Mouse (Mus musculus) forebrain, embryonic 13.5 days (tissue): ENCODE measurements around the gene Fam219a. TPM values are rescaled to one million over a fixed set of nuclear protein-coding genes. Genes with fewer than 3 reads are reported as not detected.

Source experiments
- ATAC-seq: fragments of 200-750 bp; cut with Nextera tagmentation; 2 replicates; pipeline ENCODE4 v1.8.0; 2017
- H3K27ac ChIP-seq: fragments of 300-500 bp; sonication (generic); 2 replicates; pipeline ENCODE4 v1.5.1; 2015; ENCODE audit warnings: inconsistent platforms, mild to moderate bottlenecking, moderate library complexity
- H3K27me3 ChIP-seq: fragments of 300-500 bp; sonication (generic); 2 replicates; pipeline ENCODE4 v1.6.1; 2015; ENCODE audit warnings: mild to moderate bottlenecking, inconsistent platforms
- H3K36me3 ChIP-seq: fragments of 300-500 bp; sonication (generic); 2 replicates; pipeline ENCODE4 v1.6.1; 2015; ENCODE audit warnings: mild to moderate bottlenecking, inconsistent platforms; ENCODE audit not compliant: poor library complexity, severe bottlenecking
- H3K4me1 ChIP-seq: fragments of 300-500 bp; sonication (generic); 2 replicates; pipeline ENCODE4 v1.6.1; 2015; ENCODE audit warnings: inconsistent platforms
- H3K4me2 ChIP-seq: fragments of 300-500 bp; sonication (generic); 2 replicates; pipeline ENCODE4 v1.6.1; 2015; ENCODE audit warnings: inconsistent platforms, mild to moderate bottlenecking, moderate library complexity
- H3K4me3 ChIP-seq: fragments of 300-500 bp; sonication (generic); 2 replicates; pipeline ENCODE4 v1.5.1; 2015; ENCODE audit warnings: mild to moderate bottlenecking, inconsistent platforms
- H3K9ac ChIP-seq: fragments of 300-500 bp; sonication (generic); 2 replicates; pipeline ENCODE4 v1.6.1; 2015; ENCODE audit warnings: mild to moderate bottlenecking, inconsistent platforms
- H3K9me3 ChIP-seq: fragments of 300-500 bp; sonication (generic); replicated peaks from 2 replicates; pipeline ENCODE4 v1.6.1; 2016; ENCODE audit warnings: inconsistent platforms
- WGBS: fragments of 180-500 bp; shearing (Covaris S2); methylation state at CpG from one replicate; pipeline ENCODE4 v1.1.7; 2015; 5-methylcytosine and 5-hydroxymethylcytosine counted together
- polyA plus RNA-seq: library from polyadenylated mRNA; unstranded; fragments of >200 nt; fragmentation: Nextera tagmentation; extraction: Ambion mirVana; gene quantifications from 2 replicates; pipeline ENCODE4 v1.2.1, GENCODE M21; 2015

The Fam219a gene
- polyA plus RNA-seq, 1 experiment from 2014 or later: 10.8 TPM

- no peak overlapping the region for H3K4me2 ChIP-seq
- ATAC-seq: no peak
- H3K9me3 ChIP-seq: no peaks in the 10 kb centered on the region
- 95% methylated on average over 5 of the region's 5 CpGs for WGBS
- peaks cover 28% of the 10 kb centered on the region for H3K36me3 ChIP-seq
- H3K27me3 ChIP-seq: no peaks in the 10 kb centered on the region
- H3K9ac ChIP-seq: no peak overlapping the region
- H3K4me3 ChIP-seq: no peak overlapping the region
- no peak overlapping the region for H3K27ac ChIP-seq
- peaks cover 18% of the 10 kb centered on the region for H3K4me1 ChIP-seq
These were observed 50.1 kb downstream of the Fam219a start for GRCm38 (mm10) chr4:41519195-41519594.

GRCm38 (mm10) chr4:41518349-41518748, 51.0 kb downstream of the Fam219a start:
- Histone ChIP-seq H3K27ac (no peak overlapping the region), H3K9ac (no peak overlapping the region), H3K36me3 (peaks cover 28% of the 10 kb centered on the region), H3K9me3 (no peaks in the 10 kb centered on the region), H3K27me3 (no peaks in the 10 kb centered on the region), H3K4me1 (peaks cover 22% of the 10 kb centered on the region), H3K4me3 (no peak overlapping the region), H3K4me2 (no peak overlapping the region)
- no peak for ATAC-seq
- 80% methylated on average over 7 of the region's 7 CpGs for WGBS

GRCm38 (mm10) chr4:41517233-41517632, 52.1 kb downstream of the Fam219a start, which contains the start of gene 1110017D15Rik:
TSS of gene 1110017D15Rik (minus strand) at chr4:41517333.
- Histone ChIP-seq H3K27me3 (no peaks in the 10 kb centered on the region), H3K4me3 (no peak within 1 kb of the TSS), H3K4me1 (peaks cover 20% of the 10 kb centered on the region), H3K36me3 (peaks cover 28% of the 10 kb centered on the region), H3K9me3 (no peaks in the 10 kb centered on the region), H3K27ac (no peak within 1 kb of the TSS), H3K9ac (no peak within 1 kb of the TSS), H3K4me2 (no peak within 1 kb of the TSS)
- WGBS: 84% methylated on average over 2 of the region's 2 CpGs
- ATAC-seq: no peak

- H3K27ac ChIP-seq: no peak overlapping the region
- no peak overlapping the region for H3K4me3 ChIP-seq
- peaks cover 7% of the 10 kb centered on the region for H3K4me1 ChIP-seq
- H3K4me2 ChIP-seq: no peak overlapping the region
- peaks cover 7% of the 10 kb centered on the region; the same call in 1 of the 2 replicates for H3K36me3 ChIP-seq
- no peaks in the 10 kb centered on the region for H3K9me3 ChIP-seq
- no peak for ATAC-seq
- H3K9ac ChIP-seq: no peak overlapping the region
- no peaks in the 10 kb centered on the region; the same call in 1 of the 2 replicates for H3K27me3 ChIP-seq
- WGBS: 26% methylated on average over 8 of the region's 8 CpGs
These were observed 55.6 kb downstream of the Fam219a start for GRCm38 (mm10) chr4:41513714-41514113.

GRCm38 (mm10) chr4:41513309-41513708, 56.0 kb downstream of the Fam219a start:
- Histone ChIP-seq H3K36me3 (peaks cover 3% of the 10 kb centered on the region; the same call in 1 of the 2 replicates), H3K27ac (no peak overlapping the region), H3K9ac (0 out of 2 replicates have a peak overlapping the region, but pooled peaks have one; percentile 12), H3K4me2 (no peak overlapping the region), H3K4me1 (peaks cover 7% of the 10 kb centered on the region), H3K9me3 (no peaks in the 10 kb centered on the region), H3K27me3 (no peaks in the 10 kb centered on the region; the same call in 1 of the 2 replicates), H3K4me3 (no peak overlapping the region)
- WGBS: 16% methylated on average over 4 of the region's 4 CpGs
- ATAC-seq: 0 out of 2 replicates have a peak, but pooled peaks have one; percentile 19

- no peak for ATAC-seq
- H3K4me2 ChIP-seq: peak overlapping the region; percentile 84; the same call in 1 of the 2 replicates
- peak overlapping the region; percentile 52; the same call in 1 of the 2 replicates for H3K4me3 ChIP-seq
- H3K9ac ChIP-seq: no peak overlapping the region
- H3K36me3 ChIP-seq: no peaks in the 10 kb centered on the region
- 42% methylated on average over 7 of the region's 7 CpGs for WGBS
- no peaks in the 10 kb centered on the region; the same call in 1 of the 2 replicates for H3K27me3 ChIP-seq
- H3K4me1 ChIP-seq: peaks cover 16% of the 10 kb centered on the region
- no peak overlapping the region for H3K27ac ChIP-seq
- no peaks in the 10 kb centered on the region for H3K9me3 ChIP-seq
These were observed 61.3 kb downstream of the Fam219a start for GRCm38 (mm10) chr4:41507998-41508397.

- Histone ChIP-seq H3K4me1 (peaks cover 21% of the 10 kb centered on the region), H3K9me3 (no peaks in the 10 kb centered on the region), H3K27me3 (peaks cover under 1% of the 10 kb centered on the region), H3K36me3 (no peaks in the 10 kb centered on the region), H3K4me2 (peak overlapping the region; percentile 84), H3K27ac (peak overlapping the region; percentile 38; the same call in 1 of the 2 replicates), H3K4me3 (peak overlapping the region; percentile 52), H3K9ac (peak overlapping the region; percentile 81)
- WGBS: 2% methylated on average over 22 of the region's 22 CpGs
- peak; percentile 11 for ATAC-seq
These were observed 61.9 kb downstream of the Fam219a start for GRCm38 (mm10) chr4:41507326-41507924.

- WGBS: 0% methylated on average over 26 of the region's 29 CpGs
- Histone ChIP-seq H3K9me3 (no peaks in the 10 kb centered on the region), H3K36me3 (no peaks in the 10 kb centered on the region), H3K4me1 (peaks cover 26% of the 10 kb centered on the region), H3K27ac (peak overlapping the region; percentile 38; the same call in 1 of the 2 replicates), H3K4me2 (peak overlapping the region; percentile 84), H3K27me3 (peaks cover 6% of the 10 kb centered on the region), H3K9ac (peak overlapping the region; percentile 81), H3K4me3 (peak overlapping the region; percentile 52)
- ATAC-seq: peak; percentile 87
These were observed 62.4 kb downstream of the Fam219a start for GRCm38 (mm10) chr4:41506906-41507305.

GRCm38 (mm10) chr4:41506156-41506555, 63.2 kb downstream of the Fam219a start:
- Histone ChIP-seq H3K27ac (0 out of 2 replicates have a peak overlapping the region, but pooled peaks have one; percentile 38), H3K4me1 (peaks cover 30% of the 10 kb centered on the region), H3K9me3 (no peaks in the 10 kb centered on the region), H3K27me3 (peaks cover 13% of the 10 kb centered on the region), H3K4me3 (peak overlapping the region; percentile 52; the same call in 1 of the 2 replicates), H3K36me3 (no peaks in the 10 kb centered on the region), H3K4me2 (peak overlapping the region; percentile 84), H3K9ac (peak overlapping the region; percentile 81; the same call in 1 of the 2 replicates)
- 12% methylated on average over 13 of the region's 13 CpGs for WGBS
- ATAC-seq: no peak

- H3K9me3 ChIP-seq: no peaks in the 10 kb centered on the region
- no peak overlapping the region for H3K27ac ChIP-seq
- H3K4me2 ChIP-seq: no peak overlapping the region
- no peak for ATAC-seq
- peaks cover 30% of the 10 kb centered on the region for H3K4me1 ChIP-seq
- no peak overlapping the region for H3K9ac ChIP-seq
- 50% methylated on average over 11 of the region's 11 CpGs for WGBS
- H3K36me3 ChIP-seq: no peaks in the 10 kb centered on the region
- no peak overlapping the region for H3K4me3 ChIP-seq
- H3K27me3 ChIP-seq: peaks cover 23% of the 10 kb centered on the region
These were observed 64.2 kb downstream of the Fam219a start for GRCm38 (mm10) chr4:41505131-41505551.

GRCm38 (mm10) chr4:41504325-41504724, 65.0 kb downstream of the Fam219a start:
- Histone ChIP-seq H3K9ac (no peak overlapping the region), H3K4me2 (no peak overlapping the region), H3K36me3 (no peaks in the 10 kb centered on the region), H3K27me3 (peaks cover 32% of the 10 kb centered on the region), H3K4me3 (no peak overlapping the region), H3K27ac (no peak overlapping the region), H3K4me1 (peaks cover 31% of the 10 kb centered on the region), H3K9me3 (no peaks in the 10 kb centered on the region)
- 77% methylated on average over 5 of the region's 5 CpGs for WGBS
- ATAC-seq: no peak

GRCm38 (mm10) chr4:41502986-41503412, 66.3 kb downstream of the Fam219a start, which contains the start of gene AI464131:
TSS of gene AI464131 (minus strand) at chr4:41503076.
- H3K4me2 ChIP-seq: peak within 1 kb of the TSS; percentile 64
- H3K4me3 ChIP-seq: peak within 1 kb of the TSS; percentile 39
- H3K27me3 ChIP-seq: peaks cover 45% of the 10 kb centered on the region
- under 1% methylated on average over 17 of the region's 18 CpGs for WGBS
- no peaks in the 10 kb centered on the region for H3K9me3 ChIP-seq
- peak within 1 kb of the TSS; percentile 7; the same call in 1 of the 2 replicates for H3K27ac ChIP-seq
- H3K9ac ChIP-seq: peak within 1 kb of the TSS; percentile 35
- peak; percentile 86 for ATAC-seq
- H3K36me3 ChIP-seq: no peaks in the 10 kb centered on the region
- H3K4me1 ChIP-seq: peaks cover 44% of the 10 kb centered on the region
